Mouse (Mus musculus) heart, adult 2 months (tissue): ENCODE results near the gene Commd9. TPM values are rescaled to one million over a fixed set of nuclear protein-coding genes. Genes with fewer than 3 reads are reported as not detected.

Source experiments
- DNase-seq, 2 experiments: peaks; one replicate each; pipeline ENCODE4 v3.0.0; 2021
- H3K27ac ChIP-seq: fragments of 200-600 bp; 2 replicates; pipeline ENCODE4 v1.8.1; 2022
- H3K27me3 ChIP-seq: fragments of 200-500 bp; 2 replicates; pipeline ENCODE4 v1.6.1; 2012; ENCODE audit warnings: mild to moderate bottlenecking, low read length, inconsistent platforms, mixed read lengths; ENCODE audit not compliant: control insufficient read depth, insufficient read depth
- H3K36me3 ChIP-seq: fragments of 200-500 bp; 2 replicates; pipeline ENCODE4 v1.6.1; 2012; ENCODE audit warnings: low read length, inconsistent platforms; ENCODE audit not compliant: control insufficient read depth, insufficient read depth
- H3K4me1 ChIP-seq: fragments of 200-500 bp; 2 replicates; pipeline ENCODE4 v1.6.1; 2011; ENCODE audit warnings: low read length; ENCODE audit not compliant: control insufficient read depth, insufficient read depth
- H3K4me3 ChIP-seq: fragments of 200-600 bp; 2 replicates; pipeline ENCODE4 v1.8.1; 2022
- H3K79me2 ChIP-seq: fragments of 200-500 bp; replicated peaks from 2 replicates; pipeline ENCODE4 v1.6.1; 2012; ENCODE audit warnings: mild to moderate bottlenecking, inconsistent platforms, low read length, moderate library complexity, mixed read lengths; ENCODE audit not compliant: control insufficient read depth, insufficient read depth
- H3K9ac ChIP-seq: fragments of 200-500 bp; 2 replicates; pipeline ENCODE4 v1.6.1; 2012; ENCODE audit warnings: low read depth, mild to moderate bottlenecking, control low read depth, inconsistent platforms, low read length, mixed read lengths
- CTCF ChIP-seq: fragments of 200-600 bp; IDR thresholded peaks from 2 replicates; pipeline ENCODE4 v1.8.1; 2022; ENCODE audit warnings: antibody characterized with exemption, mild to moderate bottlenecking, moderate library complexity
- EP300 ChIP-seq: fragments of 200-500 bp; IDR thresholded peaks from 2 replicates; pipeline ENCODE4 v1.6.1; 2011; ENCODE audit warnings: low read depth, low read length, control low read depth; ENCODE audit not compliant: insufficient read depth
- POLR2A ChIP-seq: fragments of 200-500 bp; IDR thresholded peaks from 2 replicates; pipeline ENCODE4 v1.6.1; 2011; ENCODE audit warnings: mild to moderate bottlenecking, low read depth, low read length, control low read depth; ENCODE audit not compliant: insufficient read depth
- WGBS: fragments of 180-500 bp; shearing (Covaris S2); methylation state at CpG from one replicate; pipeline ENCODE4 v1.1.7; 2018; 5-methylcytosine and 5-hydroxymethylcytosine counted together
- intact Hi-C: fragments of 180-260 bp; cut with DNase I; formaldehyde crosslinking; loops from one replicate; pipeline ENCODE4 v1.15.1; 2025
- polyA plus RNA-seq: library from polyadenylated mRNA; depleted of rRNA; stranded (reverse); fragments of >200 nt; gene quantifications from 2 replicates; pipeline ENCODE4 v1.2.3, GENCODE M21; 2012
- total RNA-seq, 2 experiments: library from RNA; stranded (reverse); gene quantifications; 2 replicates each; pipeline ENCODE4 v1.2.3; 2021

Gene Commd9
- total and polyA plus RNA-seq, 3 experiments, result 23.7 to 54.7 (median 26.1) TPM

DNA sequence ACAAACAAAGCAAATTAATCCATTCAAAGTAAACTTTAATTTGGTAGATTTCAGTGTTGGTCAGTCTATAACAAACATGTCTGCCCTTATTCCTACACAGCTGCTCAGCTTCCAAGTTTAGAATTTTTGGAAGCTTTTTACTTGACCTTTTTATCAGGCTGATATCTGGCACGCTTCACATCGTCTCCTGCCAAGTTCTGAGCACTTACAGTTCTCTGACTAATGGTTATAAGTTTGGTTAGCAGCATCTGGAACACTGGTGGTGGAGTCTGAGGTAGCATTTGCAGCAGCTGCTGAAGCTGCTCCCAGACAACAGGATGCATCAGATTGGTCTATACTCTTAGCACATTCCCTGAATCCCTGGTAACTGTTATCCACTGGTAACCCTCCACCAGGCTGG is 1.8 kb upstream of the Commd9 start:
- Histone ChIP-seq H3K36me3 (peaks cover 2% of the 10 kb centered on the region; the same call in 1 of the 2 replicates), H3K27me3 (no peaks in the 10 kb centered on the region), H3K79me2 (no peaks in the 10 kb centered on the region), H3K27ac (no peak overlapping the region), H3K4me3 (no peak overlapping the region), H3K4me1 (peaks cover 1% of the 10 kb centered on the region; the same call in 1 of the 2 replicates), H3K9ac (no peak overlapping the region)
- DNase-seq, result no peak
- intact Hi-C loops, result loop anchor here (10.0 kb wide), 1 partner anchor 1191 kb away; the partner anchor contains the start of genes Apip and Pdhx
- TF ChIP-seq EP300, result no peak
- no peak for TF ChIP-seq POLR2A
- TF ChIP-seq CTCF, result no peak
- WGBS, result 17% methylated on average over 2 of the region's 2 CpGs

DNA sequence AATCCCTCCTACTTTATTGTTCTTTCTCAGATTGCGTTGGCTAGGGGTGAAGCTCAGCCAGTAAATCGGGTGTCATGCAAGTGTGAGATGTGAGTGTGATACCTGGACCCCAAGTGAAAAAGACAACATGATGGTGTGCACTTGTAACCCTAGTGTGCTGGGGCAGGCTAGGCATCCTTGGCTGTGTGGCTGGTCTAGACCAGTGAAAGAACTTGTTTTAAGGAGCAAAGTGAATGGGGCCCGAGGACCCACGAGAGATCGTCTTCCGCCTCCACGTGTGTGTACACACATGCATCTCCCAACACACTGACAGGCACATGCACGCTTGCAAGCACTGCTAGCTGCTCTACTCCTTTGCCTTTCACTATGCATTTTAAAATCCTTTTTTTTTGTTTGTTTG is 2.8 kb downstream of the Commd9 start:
- Histone ChIP-seq H3K79me2 (no peaks in the 10 kb centered on the region), H3K9ac (no peak overlapping the region), H3K36me3 (peaks cover 2% of the 10 kb centered on the region; the same call in 1 of the 2 replicates), H3K4me3 (no peak overlapping the region), H3K27me3 (no peaks in the 10 kb centered on the region), H3K4me1 (peaks cover 1% of the 10 kb centered on the region; the same call in 1 of the 2 replicates), H3K27ac (no peak overlapping the region)
- DNase-seq, result no peak
- intact Hi-C loops, result loop anchor here (10.0 kb wide), 1 partner anchor 1186 kb away; the partner anchor contains the start of genes Apip and Pdhx
- TF ChIP-seq EP300 (no peak), CTCF (no peak), POLR2A (no peak)
- 92% methylated on average over 8 of the region's 8 CpGs for WGBS

DNA sequence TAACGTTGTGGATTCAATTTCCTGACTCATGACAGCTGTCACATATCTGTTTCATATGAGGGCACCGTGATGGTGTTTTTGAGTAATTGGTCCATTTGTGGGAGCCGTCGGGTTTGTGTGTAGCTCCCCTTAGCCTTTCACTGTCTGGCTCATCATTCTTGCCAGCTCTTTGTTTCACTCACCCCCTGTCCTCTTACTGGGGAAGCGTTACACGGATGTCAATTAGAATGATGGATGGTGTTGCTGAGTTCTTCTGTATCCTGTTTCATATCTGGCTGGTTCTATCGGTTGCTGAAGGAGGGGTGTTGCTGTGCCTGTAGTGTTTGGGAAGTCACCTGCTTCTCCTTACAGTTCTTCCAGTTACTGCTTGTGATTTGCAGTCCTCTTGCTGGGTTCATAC is 5.1 kb downstream of the Commd9 start:
- WGBS, result 66% methylated on average over 7 of the region's 7 CpGs
- peaks cover 2% of the 10 kb centered on the region; the same call in 1 of the 2 replicates for H3K36me3 ChIP-seq
- no peaks in the 10 kb centered on the region for H3K4me1 ChIP-seq
- intact Hi-C loops, result no loop called here
- H3K79me2 ChIP-seq, result no peaks in the 10 kb centered on the region
- no peaks in the 10 kb centered on the region for H3K27me3 ChIP-seq
- H3K9ac ChIP-seq, result no peak overlapping the region
- DNase-seq, result no peak
- TF ChIP-seq CTCF (no peak), EP300 (no peak), POLR2A (no peak)
- no peak overlapping the region for H3K4me3 ChIP-seq
- H3K27ac ChIP-seq, result no peak overlapping the region

- Histone ChIP-seq H3K27me3 (no peaks in the 10 kb centered on the region), H3K9ac (no peak overlapping the region), H3K79me2 (no peaks in the 10 kb centered on the region), H3K36me3 (no peaks in the 10 kb centered on the region), H3K4me1 (no peaks in the 10 kb centered on the region), H3K27ac (no peak overlapping the region), H3K4me3 (no peak overlapping the region)
- no peak for DNase-seq
- 81% methylated on average over 3 of the region's 3 CpGs for WGBS
- intact Hi-C loops, result no loop called here
- TF ChIP-seq EP300, result no peak
- no peak for TF ChIP-seq POLR2A
- TF ChIP-seq CTCF, result no peak
These were observed 8.1 kb downstream of the Commd9 start for GRCm38 (mm10) chr2:101894126-101894525.

DNA sequence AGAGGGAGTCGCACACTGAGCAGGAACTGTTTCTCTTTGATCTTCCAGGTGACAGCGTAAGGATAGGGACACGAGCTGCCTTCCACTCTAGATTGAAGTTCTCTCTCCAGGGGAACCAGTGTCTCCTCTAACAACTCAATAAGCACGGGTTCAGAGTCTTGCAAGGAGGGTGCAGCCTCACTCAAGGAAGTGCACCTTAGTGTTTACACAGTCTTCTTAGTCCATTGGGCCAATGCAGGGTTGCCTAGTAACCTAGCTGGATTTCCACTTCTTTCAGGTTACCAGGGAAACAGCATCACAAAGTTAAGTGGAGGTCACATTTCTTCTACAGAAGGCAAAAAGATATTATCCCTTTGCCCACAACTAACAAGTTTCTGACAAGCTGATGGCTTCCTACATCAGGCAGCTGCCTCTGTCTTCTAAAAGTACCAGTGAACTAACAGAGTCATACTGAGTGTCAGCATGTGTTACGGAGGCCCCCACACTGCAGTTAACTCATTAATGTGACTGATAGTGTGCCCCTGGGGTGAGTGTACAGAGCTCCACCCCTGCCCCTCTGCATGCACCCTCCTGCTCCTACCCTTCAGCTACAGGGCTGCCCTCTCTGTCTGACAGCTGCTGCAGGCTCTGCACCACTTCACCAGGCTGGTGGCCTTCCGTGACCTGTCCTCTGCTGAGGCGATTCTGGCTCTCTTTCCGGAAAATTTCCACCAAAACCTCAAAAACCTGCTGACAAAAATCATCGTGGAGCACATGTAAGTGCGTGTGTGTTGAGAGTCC is 10.6 kb downstream of the Commd9 start:
- no peak overlapping the region for H3K27ac ChIP-seq
- no peaks in the 10 kb centered on the region for H3K4me1 ChIP-seq
- WGBS, result 86% methylated on average over 10 of the region's 10 CpGs
- intact Hi-C loops, result no loop called here
- no peak for DNase-seq
- TF ChIP-seq POLR2A (no peak), CTCF (no peak)
- H3K36me3 ChIP-seq, result no peaks in the 10 kb centered on the region
- H3K27me3 ChIP-seq, result no peaks in the 10 kb centered on the region
- H3K4me3 ChIP-seq, result no peak overlapping the region
- H3K79me2 ChIP-seq, result no peaks in the 10 kb centered on the region
- H3K9ac ChIP-seq, result no peak overlapping the region

DNA sequence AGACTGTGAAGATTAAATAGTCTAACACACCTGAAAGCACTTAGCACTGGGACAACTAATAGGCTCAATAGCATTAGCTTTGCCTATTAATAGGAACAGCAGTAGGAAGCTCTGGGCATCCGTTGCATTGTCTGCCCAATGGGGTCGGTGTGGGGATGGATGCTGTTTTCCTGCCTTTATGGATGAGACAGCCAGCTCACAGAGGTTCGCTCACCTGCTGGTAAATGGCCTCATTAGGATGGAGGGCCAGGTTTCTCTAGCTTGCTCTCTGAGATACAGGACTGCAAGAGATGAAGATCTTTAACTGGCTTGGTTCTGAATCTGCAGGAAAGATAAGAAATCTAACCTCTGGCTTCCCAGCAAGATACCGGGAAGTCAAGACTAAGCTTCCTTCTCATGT is 16.1 kb downstream of the Commd9 start:
- intact Hi-C loops, result loop anchor here (10.0 kb wide), 2 partner anchors 293 to 383 kb away; no protein-coding TSS in a partner anchor
- no peak overlapping the region for H3K9ac ChIP-seq
- 68% methylated on average over 4 of the region's 4 CpGs for WGBS

More for the DNA sequence above, 16.1 kb downstream of the Commd9 start:
- Histone ChIP-seq H3K4me3 (no peak overlapping the region), H3K27me3 (no peaks in the 10 kb centered on the region), H3K79me2 (no peaks in the 10 kb centered on the region), H3K4me1 (no peaks in the 10 kb centered on the region; the same call in 1 of the 2 replicates), H3K27ac (no peak overlapping the region), H3K36me3 (no peaks in the 10 kb centered on the region)
- TF ChIP-seq EP300, result no peak
- TF ChIP-seq POLR2A, result no peak
- no peak for TF ChIP-seq CTCF
- DNase-seq, result no peak
